Mouse (Mus musculus): ENCODE measurements around the gene Cep57. TPM values are rescaled to one million over a fixed set of nuclear protein-coding genes. Genes with fewer than 3 reads are reported as not detected.
"Not testable (repeated sequence)": the region's sequence is repeated elsewhere in the genome, so short reads cannot be mapped to it uniquely, and the experiment has no call there.

Gene Cep57
- total RNA-seq, 2 experiments from 2014 or later: 18.0 to 18.4 TPM

DNA sequence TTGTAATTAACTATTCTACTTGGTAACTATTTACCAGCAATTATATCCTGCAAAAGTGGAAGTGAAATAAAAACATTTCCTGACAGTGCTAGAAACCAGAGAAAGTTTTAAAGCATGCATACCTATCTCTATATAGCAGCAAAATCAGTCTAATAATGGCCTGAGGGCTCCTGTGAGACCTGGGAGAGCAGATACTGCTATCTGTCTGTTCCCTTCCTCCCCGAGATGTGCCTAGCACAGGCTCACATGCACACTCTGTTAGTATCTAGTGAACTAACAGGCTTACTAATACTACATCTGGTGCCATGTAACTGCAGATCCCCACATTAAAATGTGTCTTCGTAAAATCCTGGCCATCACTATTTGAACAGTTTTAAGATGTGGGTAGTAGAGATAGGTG is 32.2 kb downstream of the Cep57 start:
- no peak for DNase-seq (ENCODE audit: low spot score in 2 of 2)

DNA sequence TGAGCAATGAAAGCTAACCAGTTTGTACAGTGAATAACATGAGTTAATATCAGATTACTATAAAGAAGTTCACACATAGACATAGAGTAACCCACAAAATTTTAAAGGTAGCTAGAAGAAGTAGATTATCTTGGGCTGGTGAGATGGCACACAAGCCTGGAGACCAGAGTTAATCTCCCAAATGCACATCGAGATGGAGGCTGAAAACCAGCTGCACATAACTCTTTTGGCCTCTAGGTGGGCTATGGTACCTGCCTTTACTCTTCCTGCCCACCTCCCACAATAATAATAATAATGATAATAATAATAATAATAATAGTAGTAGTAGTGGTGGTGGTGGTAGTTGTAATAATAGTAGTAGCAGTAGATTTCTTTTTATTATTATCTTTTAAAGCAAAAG is 32.6 kb downstream of the Cep57 start:
- DNase-seq (ENCODE audit: low spot score in 2 of 2): no peak

DNA sequence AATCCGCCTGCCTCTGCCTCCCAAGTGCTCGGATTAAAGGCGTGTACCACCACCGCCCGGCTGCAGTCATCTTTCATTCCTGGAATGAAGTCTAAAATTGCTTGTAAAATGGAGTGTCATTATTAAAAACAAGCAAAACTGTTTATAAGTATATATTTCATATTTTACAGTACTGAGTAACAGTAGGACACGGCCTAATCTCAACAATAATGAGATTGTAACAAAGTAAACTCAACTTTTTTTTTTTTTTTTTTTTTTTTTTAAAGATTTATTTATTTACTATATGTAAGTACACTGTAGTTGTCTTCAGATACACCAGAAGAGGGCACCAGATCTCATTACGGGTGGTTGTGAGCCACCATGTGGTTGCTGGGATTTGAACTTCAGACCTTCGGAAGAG is 36.0 kb downstream of the Cep57 start:
- not testable (repeated sequence) for DNase-seq (ENCODE audit: low spot score in 2 of 2)

DNA sequence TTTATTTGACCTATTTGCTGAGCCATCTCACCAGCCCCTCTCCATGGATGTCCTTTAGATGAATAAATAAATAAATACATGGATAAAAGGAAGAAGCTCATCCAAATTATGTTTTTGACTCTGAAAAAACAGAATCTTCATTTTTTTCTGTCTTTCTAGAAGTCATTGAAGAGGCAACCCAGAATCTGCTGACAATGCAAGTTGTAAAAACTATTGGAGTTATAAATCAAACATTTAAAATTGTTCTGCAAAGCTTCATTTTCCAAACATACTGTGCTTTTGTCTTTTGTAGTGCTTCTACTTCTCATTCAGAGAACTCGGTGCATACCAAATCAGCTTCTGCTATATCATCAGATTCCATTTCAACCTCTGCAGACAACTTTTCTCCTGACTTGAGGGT is 44.9 kb downstream of the Cep57 start:
- DNase-seq (ENCODE audit: low spot score in 2 of 2): no peak

DNA sequence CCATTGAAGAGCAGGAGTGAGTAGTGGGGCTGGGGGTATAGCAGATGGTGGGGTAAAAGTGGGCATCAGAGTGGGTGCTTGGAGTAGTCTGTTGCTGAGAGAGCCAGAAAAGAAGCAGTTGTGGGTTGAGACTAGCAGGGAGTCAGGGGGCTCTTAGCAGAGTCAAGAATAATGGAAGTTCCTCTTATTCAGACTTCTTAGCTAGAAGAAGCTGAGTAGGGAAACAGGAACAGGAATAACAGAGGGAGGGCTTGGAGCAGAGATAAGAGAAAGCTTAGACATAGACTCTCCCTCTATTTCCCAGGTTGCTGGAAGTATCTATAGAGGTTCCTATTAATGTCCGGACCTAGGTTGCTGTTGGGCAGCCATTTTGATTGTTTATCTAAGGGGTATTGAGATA is 52.2 kb downstream of the Cep57 start:
- DNase-seq (ENCODE audit: low spot score in 2 of 2): no peak

DNA sequence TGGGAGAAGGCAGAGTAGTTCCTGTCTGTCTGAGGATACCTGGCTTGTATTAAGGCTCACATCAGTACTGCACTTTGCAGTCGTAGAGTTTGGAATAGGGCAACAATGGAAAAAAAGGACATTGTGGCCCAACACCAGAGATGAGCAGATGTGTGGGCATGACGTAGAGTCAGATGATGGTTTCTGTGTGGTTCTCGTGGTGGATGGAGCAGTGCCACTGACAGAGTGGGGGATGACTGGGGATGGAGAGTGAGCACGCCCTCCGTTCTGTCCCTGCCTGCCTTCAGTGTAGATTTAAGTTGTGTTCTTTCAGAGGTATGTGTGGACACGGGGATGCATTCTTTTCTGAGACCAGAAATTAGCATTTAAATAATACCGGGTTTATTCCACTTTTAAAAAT is 60.3 kb downstream of the Cep57 start:
- DNase-seq (ENCODE audit: low spot score in 2 of 2): peak in 1 of 2 experiments; percentile 32

DNA sequence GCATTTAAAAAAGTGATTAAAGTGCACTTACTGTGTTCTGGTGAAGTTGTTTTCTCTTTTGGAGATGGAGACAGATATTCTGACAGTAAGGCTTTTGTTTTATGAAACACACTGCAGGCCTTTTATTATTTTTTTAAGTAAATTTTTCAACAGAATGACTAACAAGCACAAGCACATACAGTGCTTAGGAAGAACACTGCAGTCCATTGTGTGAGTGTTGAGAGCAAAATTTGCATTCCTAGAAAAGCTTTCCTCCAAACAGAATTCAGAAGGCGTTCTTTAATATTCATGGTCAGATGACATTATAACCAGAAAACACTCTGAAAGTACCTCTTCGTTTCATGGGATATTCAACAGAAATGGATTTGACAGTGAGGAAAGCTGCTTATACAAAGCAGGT is 61.3 kb downstream of the Cep57 start:
- no peak for DNase-seq (ENCODE audit: low spot score in 2 of 2)

DNA sequence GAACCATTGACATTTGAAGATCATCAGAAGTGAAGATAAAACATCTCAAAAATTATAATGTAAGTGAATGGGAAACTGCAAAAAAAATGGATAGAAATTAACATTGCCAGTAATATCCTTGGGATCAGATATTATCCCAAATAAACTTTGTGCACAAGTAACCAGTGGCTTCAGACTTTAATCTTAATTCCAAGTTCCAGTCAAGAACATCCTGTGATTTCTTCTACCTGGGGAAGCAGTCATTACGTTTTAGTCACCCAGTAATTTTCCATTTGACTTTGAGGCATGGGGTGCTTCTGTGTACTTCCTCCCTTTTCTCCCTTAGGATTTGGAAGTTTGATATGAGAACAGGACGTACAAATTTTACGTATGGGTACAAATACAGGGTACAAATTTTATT is 66.5 kb downstream of the Cep57 start:
- DNase-seq (ENCODE audit: low spot score in 2 of 2): no peak

Other genes with a start within 250 kb of the Cep57 start
- 10 to 100 TPM; 44.5 to 47.3 TPM for gene Mtmr2, start 78.7 kb downstream of the Cep57 start, total RNA-seq (2021)
- 10 to 100 TPM; 16.7 to 17.6 TPM for gene Fam76b, start 609 bp upstream of the Cep57 start, total RNA-seq (2021)

All from left cerebral cortex, adult 18-20 months (tissue).